ENCODE assay signal across 8 mouse cellular contexts in genomic region chr19:16050220-16051055, GRCm38 (mm10).
DNase-seq lines count a peak whose midpoint lies in the region; ATAC-seq lines count a peak whose summit lies in the region.

No protein-coding gene starts in this region.

- H3K4me1 ChIP-seq in midbrain, embryonic 12.5 days, result peaks cover 10% of the 10 kb centered on the region

- WGBS in midbrain, embryonic 12.5 days, result 5% methylated on average over 17 of the region's 18 CpGs

- H3K27ac ChIP-seq in midbrain, embryonic 12.5 days (replicated peaks), result peak overlapping the region; percentile 75

- no peaks in the 10 kb centered on the region for H3K36me3 ChIP-seq in midbrain, embryonic 12.5 days

- H3K9me3 ChIP-seq in midbrain, embryonic 12.5 days, result no peaks in the 10 kb centered on the region

- intact Hi-C loops in left cerebral cortex, postnatal 25 days (cut with DNase I), result no loop called here

- peak overlapping the region; percentile 29 for H3K4me3 ChIP-seq in midbrain, embryonic 12.5 days

- peak; percentile 48 to 57 for DNase-seq in heart, adult 18-20 months
- DNase-seq in heart, postnatal 4 days, result no peak
- DNase-seq in embryo, embryonic 11 days, result peak; percentile 70
- peak; percentile 23 to 50 for DNase-seq in left cerebral cortex, postnatal 25 days (ENCODE audit: low spot score in 2 of 2)
- DNase-seq in testis, postnatal 10 days (ENCODE audit: low spot score), result peak; percentile 66
- DNase-seq in thymus, postnatal 14 days, result no peak

- ATAC-seq in hematopoietic stem cell, adult 5-6 weeks (replicated peaks in 1 of 2; ENCODE audit: insufficient read depth in 1 of 2, low FRiP score in 2 of 2, low TSS enrichment in 1 of 2, low read depth in 1 of 2, poor library complexity in 2 of 2, severe bottlenecking in 2 of 2), result peak; percentile 56 to 64
- peak; percentile 91 for ATAC-seq in midbrain, embryonic 12.5 days (ENCODE audit: low FRiP score, low read depth)

- no peak overlapping the region for H3K9ac ChIP-seq in midbrain, embryonic 12.5 days (replicated peaks)

- no peaks in the 10 kb centered on the region for H3K27me3 ChIP-seq in midbrain, embryonic 12.5 days

- peak overlapping the region; percentile 58 for H3K4me2 ChIP-seq in midbrain, embryonic 12.5 days (replicated peaks)

Comparison
In these comparisons a context has a peak if more than half of its experiments do, and no peak if none do; other contexts are left out.
1. DNase-seq: peak in heart, adult 18-20 months (2 of 2), embryo, embryonic 11 days (single experiment), left cerebral cortex, postnatal 25 days (2 of 2) and testis, postnatal 10 days (single experiment); none in heart, postnatal 4 days (single experiment) and thymus, postnatal 14 days (single experiment).